Mouse (Mus musculus): Measurements from ENCODE around the gene Dab2ip. TPM values are rescaled to one million over a fixed set of nuclear protein-coding genes. Genes with fewer than 3 reads are reported as not detected.

Dab2ip gene
- polyA plus RNA-seq, 1 experiment from 2014 or later = 46.4 TPM

DNA sequence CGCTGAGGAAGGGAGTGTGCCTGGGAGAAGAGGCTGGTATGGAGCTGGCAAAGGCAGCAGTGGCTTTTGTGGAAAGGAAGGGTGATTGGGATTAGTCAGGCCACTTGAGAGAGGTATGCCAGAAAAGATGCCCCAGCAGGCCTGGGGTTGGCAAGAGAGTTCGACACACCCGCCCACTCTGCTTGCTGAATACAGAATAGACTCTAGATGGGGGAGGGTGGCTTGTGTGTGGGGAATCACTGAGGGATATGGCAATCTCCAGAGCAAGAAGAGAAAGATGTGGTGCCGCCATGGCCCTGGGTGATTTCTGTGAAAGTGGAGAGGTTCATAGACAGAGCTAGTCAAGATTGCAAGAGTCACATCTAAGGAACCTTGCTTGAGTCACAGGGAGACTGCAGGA, 53.6 kb downstream of the Dab2ip start:
- DNase-seq (ENCODE audit: low read depth, low spot score) (no peak), ATAC-seq (no peak)
- in situ Hi-C loops (cut with MboI; ENCODE audit: low pct_unique_long_range_greater_than_20kb) = no loop called here
- no peak for TF ChIP-seq CTCF (IDR thresholded peaks at IDR 0.05)
- CTCF ChIA-PET = no interaction called here
- POLR2A ChIA-PET = interaction anchor here (1.4 kb wide), 1 partner anchor 10 kb away, joined by 3 read pairs; no protein-coding TSS in a partner anchor
- no peaks in the 10 kb centered on the region for H3K27me3 ChIP-seq

DNA sequence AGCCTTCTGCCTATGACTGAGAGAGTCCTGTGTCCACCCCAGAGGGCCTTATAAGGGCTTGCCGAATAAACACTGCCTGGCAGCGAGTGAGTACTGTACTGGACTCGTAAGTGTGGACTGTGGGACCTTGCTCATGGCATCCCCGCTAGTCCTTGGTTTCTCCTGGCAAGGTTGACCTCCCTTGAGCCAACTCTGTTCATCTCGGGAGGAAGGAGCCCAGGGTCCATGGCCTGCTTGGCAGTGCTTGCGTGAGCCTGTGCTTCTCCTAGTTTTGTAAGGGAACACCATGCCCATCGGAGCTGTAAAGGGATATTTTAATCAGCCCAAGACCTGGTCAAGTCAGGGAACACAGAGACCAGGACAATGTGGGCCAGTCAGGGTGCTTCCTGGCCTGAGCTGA, 54.2 kb downstream of the Dab2ip start:
- no peak for ATAC-seq

DNA sequence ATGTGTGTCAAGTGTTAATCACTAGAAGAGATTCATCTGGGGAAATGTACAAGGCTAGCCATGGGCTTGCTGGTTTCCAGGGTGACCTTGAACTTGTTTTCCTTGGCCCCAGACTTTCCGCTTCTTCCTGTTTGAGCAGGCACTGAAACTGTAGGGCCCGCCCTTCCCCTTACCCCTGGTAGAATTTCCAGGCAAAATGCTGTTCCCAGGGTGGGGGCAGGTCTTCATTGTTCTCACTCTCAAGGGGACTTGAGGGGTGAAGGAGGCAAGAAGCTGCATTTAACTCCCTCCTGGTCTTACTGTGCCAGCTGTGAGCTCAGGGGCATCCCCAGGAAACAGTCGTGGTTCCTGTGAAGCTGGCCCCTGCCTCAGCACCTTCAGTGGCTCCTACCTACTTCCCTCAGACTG, 55.9 kb downstream of the Dab2ip start:
- no peak for TF ChIP-seq CTCF (IDR thresholded peaks at IDR 0.05)

More for the DNA sequence above, 54.2 kb downstream of the Dab2ip start:
- DNase-seq (ENCODE audit: low read depth, low spot score) = no peak
- in situ Hi-C loops (cut with MboI; ENCODE audit: low pct_unique_long_range_greater_than_20kb) = no loop called here
- ChIA-PET POLR2A (interaction anchor here (1.4 kb wide), 1 partner anchor 9 kb away, joined by 3 read pairs; no protein-coding TSS in a partner anchor), CTCF (no interaction called here)
- TF ChIP-seq CTCF (IDR thresholded peaks at IDR 0.05) = no peak
- H3K27me3 ChIP-seq = no peaks in the 10 kb centered on the region

DNA sequence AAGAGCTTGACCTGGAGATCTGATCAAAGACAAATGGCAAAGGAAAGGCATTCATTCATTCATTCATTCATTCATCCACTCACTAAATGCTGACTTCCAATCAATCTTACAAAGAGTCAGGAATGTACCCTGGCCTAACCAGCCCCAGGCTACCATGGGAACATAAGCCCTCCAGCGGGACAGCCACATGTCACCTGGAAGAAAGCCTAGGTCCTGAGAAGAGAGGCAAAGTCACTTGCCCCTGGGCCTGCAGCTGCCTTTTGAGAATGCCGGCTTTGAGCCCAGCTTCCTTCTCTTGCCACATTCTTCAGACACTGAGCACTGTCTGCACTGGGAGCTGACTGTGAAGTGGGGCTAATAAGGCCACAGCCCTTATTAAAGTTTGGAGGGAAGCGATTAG, 56.3 kb downstream of the Dab2ip start:
- DNase-seq (ENCODE audit: low read depth, low spot score) (no peak), ATAC-seq (no peak)
- TF ChIP-seq CTCF (IDR thresholded peaks at IDR 0.05) = no peak
- in situ Hi-C loops (cut with MboI; ENCODE audit: low pct_unique_long_range_greater_than_20kb) = no loop called here
- no peaks in the 10 kb centered on the region for H3K27me3 ChIP-seq
- ChIA-PET POLR2A (no interaction called here), CTCF (interaction anchor here (1.2 kb wide), 1 partner anchor 10 kb away, joined by 3 read pairs; no protein-coding TSS in a partner anchor)

More for the DNA sequence above, 55.9 kb downstream of the Dab2ip start:
- ChIA-PET CTCF (interaction anchor here (1.2 kb wide), 1 partner anchor 9 kb away, joined by 3 read pairs; no protein-coding TSS in a partner anchor), POLR2A (no interaction called here)
- no peaks in the 10 kb centered on the region for H3K27me3 ChIP-seq
- DNase-seq (ENCODE audit: low read depth, low spot score) (no peak), ATAC-seq (no peak)
- in situ Hi-C loops (cut with MboI; ENCODE audit: low pct_unique_long_range_greater_than_20kb) = no loop called here

DNA sequence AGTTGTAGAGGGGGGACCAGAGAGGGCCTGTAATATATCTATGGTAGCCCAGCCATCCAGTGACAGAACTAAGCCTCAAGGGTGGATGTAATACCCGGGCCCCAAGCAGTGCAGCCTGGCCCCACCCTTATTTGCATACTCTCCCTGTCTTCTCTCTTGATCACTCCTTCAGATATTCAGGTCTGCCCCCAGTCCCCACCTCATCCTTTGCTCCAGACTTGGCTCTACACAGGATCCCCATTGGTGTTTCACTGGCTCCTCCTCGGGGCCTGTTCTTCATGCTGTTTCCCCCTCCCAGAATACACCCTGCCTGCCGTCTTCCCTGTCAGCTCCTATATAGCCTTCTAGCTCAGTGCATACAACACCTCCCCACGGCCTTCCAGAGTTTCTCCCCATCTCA, 57.3 kb downstream of the Dab2ip start:
- DNase-seq (ENCODE audit: low read depth, low spot score) (no peak), ATAC-seq (no peak)
- POLR2A ChIA-PET = no interaction called here
- no peaks in the 10 kb centered on the region for H3K27me3 ChIP-seq
- TF ChIP-seq CTCF (IDR thresholded peaks at IDR 0.05) = no peak
- in situ Hi-C loops (cut with MboI; ENCODE audit: low pct_unique_long_range_greater_than_20kb) = no loop called here
- CTCF ChIA-PET = interaction anchor here (1.1 kb wide), 1 partner anchor 26 kb away, joined by 3 read pairs; no protein-coding TSS in a partner anchor

DNA sequence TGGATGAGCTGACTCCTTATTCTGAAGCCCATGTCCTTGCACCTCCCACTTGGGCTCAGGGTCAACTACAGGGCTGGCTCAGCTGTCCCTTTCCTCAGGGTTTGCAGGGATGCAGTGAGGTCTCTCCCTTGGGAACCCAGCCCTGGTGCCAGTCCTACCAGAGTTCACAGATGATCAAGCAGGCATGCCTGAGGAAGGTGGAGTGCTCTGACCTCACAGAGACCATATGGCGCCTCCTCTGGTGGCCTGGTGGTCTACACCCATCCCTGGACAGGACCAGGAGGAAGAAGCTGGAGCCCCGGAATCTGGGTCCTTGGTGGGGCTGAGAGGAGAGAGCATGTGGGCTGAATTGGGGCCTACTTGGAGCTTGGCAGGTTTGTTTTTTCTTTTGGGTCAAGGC, 57.9 kb downstream of the Dab2ip start:
- ATAC-seq = peak; percentile 23
- POLR2A ChIA-PET = interaction anchor here (0.5 kb wide), 1 partner anchor 304 kb away, joined by 3 read pairs; no protein-coding TSS in a partner anchor

DNA sequence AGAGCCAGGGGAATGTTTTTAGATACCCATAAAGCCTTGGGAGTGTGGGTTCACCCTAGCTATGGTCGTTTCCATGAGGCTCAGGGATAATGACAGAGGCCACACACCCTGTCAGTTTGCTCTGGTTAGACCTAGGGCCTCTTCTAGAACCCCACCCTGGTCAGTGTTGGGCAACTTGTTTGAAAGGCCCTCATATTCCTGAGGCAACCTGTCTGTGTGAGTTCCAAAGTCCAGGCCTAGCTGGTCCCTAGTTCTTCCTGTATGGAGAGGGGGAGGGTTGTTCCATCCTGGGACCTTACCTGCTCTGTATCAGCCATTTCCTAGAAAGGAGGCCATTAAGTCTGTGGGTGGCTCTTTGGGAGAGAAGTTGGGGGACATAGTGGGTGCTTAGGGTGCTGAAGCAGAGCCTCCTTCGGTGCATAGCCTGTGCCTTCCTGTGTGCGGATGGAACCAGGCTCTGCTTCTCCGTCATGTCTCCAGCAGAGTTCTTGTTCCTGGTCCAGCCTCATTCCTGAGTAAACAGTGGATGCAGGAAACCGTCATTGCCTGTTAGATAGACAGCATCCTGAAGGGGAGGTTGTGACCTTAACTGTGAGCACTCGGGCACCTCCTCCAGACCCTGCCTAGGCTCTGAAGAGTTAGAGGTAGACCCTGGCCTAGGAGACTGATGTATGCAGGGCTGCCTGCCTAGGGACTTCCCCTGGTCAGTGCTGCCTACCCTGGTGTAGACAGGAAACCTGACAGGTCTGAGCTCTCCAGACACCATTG, 59.0 kb downstream of the Dab2ip start:
- no peak for DNase-seq (ENCODE audit: low read depth, low spot score)
- in situ Hi-C loops (cut with MboI; ENCODE audit: low pct_unique_long_range_greater_than_20kb) = no loop called here
- TF ChIP-seq CTCF (IDR thresholded peaks at IDR 0.05) = no peak
- POLR2A ChIA-PET = no interaction called here
- CTCF ChIA-PET = interaction anchor here (1.2 kb wide), 1 partner anchor 8 kb away, joined by 3 read pairs; no protein-coding TSS in a partner anchor
- no peaks in the 10 kb centered on the region for H3K27me3 ChIP-seq
- no peak for ATAC-seq

More for the DNA sequence above, 57.9 kb downstream of the Dab2ip start:
- CTCF ChIA-PET = interaction anchor here (1.1 to 1.2 kb wide), 2 partner anchors 9 to 26 kb away, joined by 3 read pairs; no protein-coding TSS in a partner anchor
- in situ Hi-C loops (cut with MboI; ENCODE audit: low pct_unique_long_range_greater_than_20kb) = no loop called here
- H3K27me3 ChIP-seq = no peaks in the 10 kb centered on the region
- DNase-seq (ENCODE audit: low read depth, low spot score) = no peak
- TF ChIP-seq CTCF (IDR thresholded peaks at IDR 0.05) = no peak

DNA sequence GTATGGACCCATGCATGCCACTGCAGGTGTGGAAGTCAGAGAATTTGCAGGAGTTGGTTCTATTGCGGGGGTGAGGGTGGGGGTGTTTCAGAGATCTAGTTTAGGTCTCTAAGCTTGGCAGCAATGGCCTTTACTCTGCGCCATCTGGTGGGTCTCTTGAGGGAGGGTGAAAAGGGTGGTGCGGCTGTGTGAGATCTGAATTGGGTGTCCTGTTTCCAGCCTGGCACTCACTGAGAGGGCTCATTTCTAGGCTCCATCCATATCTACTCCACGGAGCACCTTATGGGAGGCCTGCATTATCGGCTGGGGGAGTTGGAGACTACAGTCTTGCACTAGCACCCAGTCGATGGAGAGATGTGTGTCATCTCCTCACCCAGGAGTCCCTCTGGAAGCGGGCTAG, 60.9 kb downstream of the Dab2ip start:
- ChIA-PET CTCF (no interaction called here), POLR2A (no interaction called here)
- H3K27me3 ChIP-seq = no peaks in the 10 kb centered on the region
- DNase-seq (ENCODE audit: low read depth, low spot score) = no peak
- no peak for TF ChIP-seq CTCF (IDR thresholded peaks at IDR 0.05)
- no peak for ATAC-seq
- in situ Hi-C loops (cut with MboI; ENCODE audit: low pct_unique_long_range_greater_than_20kb) = no loop called here

DNA sequence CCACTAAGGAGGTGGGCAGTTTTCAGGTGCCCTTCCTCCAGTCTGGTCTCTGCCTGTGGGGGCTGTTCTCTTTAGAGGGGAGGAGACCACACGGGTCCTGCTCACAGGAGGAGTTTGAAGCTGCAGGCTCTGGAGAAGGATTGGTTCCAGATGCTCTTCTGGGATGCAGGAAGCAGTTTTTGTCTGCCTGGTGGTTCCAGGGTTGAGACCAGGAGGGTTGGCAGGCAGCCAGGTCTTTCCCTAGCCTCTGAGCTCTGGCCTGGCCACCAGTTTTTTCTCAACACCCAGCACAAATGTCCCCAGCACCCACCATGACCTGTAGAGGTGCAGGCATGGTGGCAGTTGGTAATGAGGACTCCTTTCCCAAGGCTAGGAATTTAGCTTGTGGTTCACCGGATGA, 61.5 kb downstream of the Dab2ip start:
- POLR2A ChIA-PET = no interaction called here

DNA sequence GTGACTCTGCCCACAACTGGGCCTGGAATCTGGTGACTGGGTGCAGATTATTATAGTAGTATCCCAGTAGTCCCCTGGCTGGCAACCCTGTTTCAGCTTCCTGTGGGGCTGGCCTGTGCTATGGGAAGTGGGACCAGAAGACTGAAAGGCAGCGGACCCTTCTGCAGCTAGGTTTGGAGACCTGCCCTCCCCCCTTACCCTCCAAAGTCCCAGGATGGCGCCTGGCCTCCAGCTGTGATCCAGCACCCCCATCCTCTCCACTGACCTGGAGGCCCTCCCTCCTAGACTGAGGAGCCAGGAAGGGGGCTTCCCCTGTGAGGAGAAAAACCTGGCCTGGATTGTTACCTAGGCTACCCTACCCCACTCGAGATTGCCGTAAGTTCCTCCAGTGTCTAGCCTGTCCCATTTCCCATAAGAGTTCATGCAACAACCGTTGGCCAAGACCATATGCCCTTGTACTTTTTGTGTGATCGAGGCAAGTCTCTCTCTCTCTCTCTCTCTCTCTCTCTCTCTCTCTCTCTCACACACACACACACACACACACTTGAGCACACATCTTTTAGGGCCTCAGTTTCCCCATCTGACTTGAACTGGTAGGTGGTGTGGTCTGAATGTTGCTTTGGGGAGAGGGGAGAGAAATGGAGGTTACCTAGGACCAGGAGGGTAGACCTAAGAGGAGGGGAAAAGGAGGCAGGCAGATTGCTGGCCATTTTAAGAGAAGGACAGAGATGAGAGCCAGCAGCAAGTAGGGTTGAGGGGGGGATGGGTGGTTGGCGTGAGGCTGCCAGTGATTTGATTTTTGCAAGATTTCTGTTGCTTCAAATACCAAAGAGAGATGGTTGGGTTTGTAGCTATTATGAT, 62.5 kb downstream of the Dab2ip start:
- no peak for TF ChIP-seq CTCF (IDR thresholded peaks at IDR 0.05)
- no peaks in the 10 kb centered on the region for H3K27me3 ChIP-seq
- ChIA-PET POLR2A (interaction anchor here (1.5 kb wide), 1 partner anchor 8 kb away, joined by 3 read pairs; no protein-coding TSS in a partner anchor), CTCF (no interaction called here)
- DNase-seq (ENCODE audit: low read depth, low spot score) (no peak), ATAC-seq (no peak)
- in situ Hi-C loops (cut with MboI; ENCODE audit: low pct_unique_long_range_greater_than_20kb) = loop anchor here (5.0 kb wide), 1 partner anchor 73 kb away; no protein-coding TSS in a partner anchor

More for the DNA sequence above, 61.5 kb downstream of the Dab2ip start:
- CTCF ChIA-PET = no interaction called here
- in situ Hi-C loops (cut with MboI; ENCODE audit: low pct_unique_long_range_greater_than_20kb) = no loop called here
- DNase-seq (ENCODE audit: low read depth, low spot score) = no peak
- H3K27me3 ChIP-seq = no peaks in the 10 kb centered on the region
- TF ChIP-seq CTCF (IDR thresholded peaks at IDR 0.05) = no peak
- ATAC-seq = no peak
